Mouse (Mus musculus): Measurements from ENCODE around the gene Trim63.

DNA sequence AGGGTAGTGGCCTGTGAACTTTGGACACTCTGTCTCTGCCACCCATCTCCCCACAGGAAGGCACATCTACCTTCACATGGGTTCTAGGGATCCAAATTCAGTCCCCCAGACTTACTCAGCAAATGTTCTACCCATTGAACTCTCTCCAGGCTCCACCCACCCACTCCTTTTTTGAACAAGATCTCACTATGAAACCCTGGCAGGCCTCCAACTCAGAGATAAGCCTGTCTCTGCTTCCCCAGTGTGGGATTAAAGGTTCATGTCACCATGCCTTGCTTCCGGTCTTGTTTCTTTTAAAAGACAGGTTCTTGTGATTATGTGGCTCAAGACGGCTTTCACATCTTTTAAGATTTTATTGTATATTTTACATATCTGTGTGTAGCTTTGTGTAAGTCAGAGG, 30.0 kb upstream of the Trim63 start:
- TF ChIP-seq CTCF (IDR thresholded peaks at IDR 0.05; ENCODE audit: extremely low read depth, insufficient read depth, insufficient read length, insufficient replicate concordance) = no peak
- no peak for TF ChIP-seq POLR2A (IDR thresholded peaks at IDR 0.05; ENCODE audit: low read depth, low read length)

Data from spleen, adult 2 months (tissue).